Mouse (Mus musculus): Measurements from ENCODE around the gene Dedd2. TPM values are rescaled to one million over a fixed set of nuclear protein-coding genes. Genes with fewer than 3 reads are reported as not detected.

The Dedd2 gene
- total RNA-seq, 4 experiments from 2014 or later: 8.0 to 9.2 (median 8.6) TPM

DNA sequence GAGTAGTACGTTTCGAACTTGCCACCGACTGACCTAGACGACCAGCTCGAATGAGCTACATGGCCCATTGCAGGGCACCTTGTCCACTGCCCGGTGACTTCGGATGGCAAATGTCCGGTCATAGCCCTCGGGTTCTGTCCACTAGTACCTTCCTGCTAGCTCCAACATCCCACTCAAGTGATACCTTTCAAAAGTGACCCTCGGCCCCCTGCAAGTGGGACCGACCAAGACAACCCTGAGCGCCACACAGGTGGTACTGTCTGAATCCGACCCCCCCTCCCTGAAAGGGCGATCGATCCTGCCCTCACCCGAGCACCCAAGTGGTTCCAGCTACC, 1.0 kb downstream of the Dedd2 start:
- no peak for DNase-seq (ENCODE audit: low spot score in 2 of 2)

DNA sequence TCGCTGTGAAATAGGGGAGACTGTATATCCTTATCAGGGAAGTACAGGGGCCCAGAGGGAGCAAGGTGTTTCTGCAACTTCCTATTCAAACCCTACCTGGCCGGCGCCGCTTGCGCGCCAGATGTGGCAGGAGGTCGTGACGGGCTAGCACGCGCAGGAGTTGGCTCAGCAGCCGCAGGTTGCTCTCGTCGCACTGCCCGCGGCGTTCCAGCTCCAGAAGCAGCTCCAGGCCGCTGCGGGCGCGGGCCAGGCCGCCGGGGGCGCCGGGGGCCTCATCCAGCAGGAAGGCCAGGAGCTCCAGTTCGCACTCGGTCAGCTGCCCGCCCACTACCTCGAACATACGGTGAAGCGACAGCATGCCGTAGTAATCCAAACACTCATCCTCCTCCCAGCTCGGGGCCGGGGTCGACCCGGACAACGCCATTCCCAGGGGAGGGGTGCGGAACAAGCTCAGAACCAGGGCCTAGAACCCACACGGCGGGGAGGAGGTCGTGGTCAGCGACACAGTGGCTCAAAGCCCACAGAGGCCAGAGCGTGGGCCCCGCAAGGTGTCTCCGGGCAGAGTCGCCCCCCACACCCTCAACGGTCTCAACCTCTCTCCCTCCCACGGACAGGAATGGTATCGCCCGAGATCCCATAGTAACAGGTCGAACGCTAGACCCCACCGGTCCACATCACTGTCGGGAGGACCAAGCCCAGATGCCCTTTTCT, 1.6 kb downstream of the Dedd2 start:
- no peak for DNase-seq (ENCODE audit: low spot score in 2 of 2)

DNA sequence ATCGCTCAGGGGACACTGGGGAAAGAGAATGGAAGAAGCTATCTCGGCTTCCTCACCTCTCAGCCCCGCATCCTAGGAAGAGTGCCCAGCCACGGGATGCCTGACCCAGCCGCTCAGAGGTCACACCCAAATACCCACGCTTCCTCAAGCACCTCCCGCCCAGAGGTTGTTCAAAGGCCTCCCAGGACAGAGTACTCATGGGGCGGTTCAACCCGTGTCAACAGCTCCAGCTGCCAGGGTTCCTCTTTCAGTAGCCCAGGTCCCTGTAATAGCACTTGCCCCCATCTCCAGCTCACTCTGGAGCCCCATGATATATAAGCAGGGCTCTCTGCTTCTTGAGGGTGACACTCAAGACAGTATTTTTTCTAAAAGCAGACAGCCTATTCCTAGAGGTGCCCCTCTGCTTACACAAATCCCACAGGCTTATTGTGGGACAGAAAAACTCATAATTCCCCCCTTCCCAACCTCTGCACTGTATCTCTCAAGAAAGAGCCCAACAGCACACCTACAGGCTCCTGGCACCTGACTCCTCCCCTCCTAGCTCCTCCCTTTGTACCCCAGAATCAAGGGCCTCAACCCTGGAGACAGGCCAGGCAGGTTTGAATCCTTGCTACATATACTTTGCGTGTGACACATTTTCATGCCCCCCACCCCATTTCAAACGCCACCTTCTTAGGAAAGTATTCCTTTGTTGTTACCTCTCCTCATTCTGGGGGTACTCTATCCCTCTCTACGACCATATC, 2.6 kb downstream of the Dedd2 start:
- no peak for DNase-seq (ENCODE audit: low spot score in 2 of 2)

DNA sequence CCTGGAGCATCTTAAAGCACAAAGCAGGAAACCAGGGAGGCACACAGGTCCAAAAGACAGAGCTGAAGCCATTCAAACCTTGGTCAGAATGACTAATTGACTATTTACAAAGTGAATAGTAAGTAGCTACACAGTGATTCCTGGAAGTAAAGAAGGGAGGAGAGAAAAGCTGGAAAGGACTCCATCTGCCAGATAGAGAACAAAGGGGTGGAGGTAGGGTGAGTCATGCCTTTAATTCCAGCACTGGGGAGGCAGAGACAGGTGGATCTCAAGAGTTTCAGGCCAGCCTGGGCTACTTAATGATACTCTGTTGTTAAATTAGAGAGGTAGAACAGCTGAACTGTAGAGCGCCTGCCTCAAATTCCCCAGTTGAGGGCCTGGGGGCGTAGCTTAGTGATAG, 6.2 kb downstream of the Dedd2 start:
- DNase-seq (ENCODE audit: low spot score in 2 of 2): no peak

DNA sequence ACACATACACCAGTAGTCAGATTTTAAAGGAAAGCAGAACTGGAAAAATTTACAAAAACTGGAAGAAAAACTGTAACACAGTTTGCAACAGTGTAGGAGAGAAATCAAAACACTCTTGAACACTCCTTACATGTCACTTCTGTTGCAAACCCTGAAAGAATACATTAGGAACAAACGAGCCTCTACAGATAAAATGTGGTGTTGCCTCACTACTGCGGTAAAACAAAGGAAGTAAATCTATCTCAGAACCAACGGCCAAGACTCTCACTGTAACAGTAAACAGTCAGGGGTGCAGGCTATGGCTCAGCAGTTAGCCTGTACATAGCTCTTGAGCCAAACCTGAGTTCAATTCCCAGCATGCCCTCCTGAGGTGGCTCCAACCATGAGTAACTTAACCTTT, 7.3 kb downstream of the Dedd2 start:
- no peak for DNase-seq (ENCODE audit: low spot score in 2 of 2)

DNA sequence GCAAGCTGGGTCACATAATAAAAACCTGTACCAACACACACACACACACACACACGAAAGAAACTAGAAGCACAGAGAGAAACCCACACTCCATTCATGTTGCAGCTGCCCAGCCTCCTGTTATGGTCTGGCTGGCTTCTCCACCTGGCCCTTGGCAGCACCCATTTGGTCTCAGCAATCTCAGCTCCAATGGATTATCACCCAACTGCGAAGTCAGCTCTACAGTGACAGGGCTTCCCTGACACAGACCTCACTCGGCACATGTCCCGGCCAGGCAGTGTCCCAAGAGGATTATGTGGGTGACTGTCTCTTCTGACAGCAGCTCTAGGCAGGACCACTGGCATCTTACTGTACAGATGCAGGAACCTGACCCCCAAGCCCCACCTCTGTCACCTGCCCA, 9.9 kb downstream of the Dedd2 start:
- DNase-seq (ENCODE audit: low spot score in 2 of 2): peak; percentile 76 to 86

DNA sequence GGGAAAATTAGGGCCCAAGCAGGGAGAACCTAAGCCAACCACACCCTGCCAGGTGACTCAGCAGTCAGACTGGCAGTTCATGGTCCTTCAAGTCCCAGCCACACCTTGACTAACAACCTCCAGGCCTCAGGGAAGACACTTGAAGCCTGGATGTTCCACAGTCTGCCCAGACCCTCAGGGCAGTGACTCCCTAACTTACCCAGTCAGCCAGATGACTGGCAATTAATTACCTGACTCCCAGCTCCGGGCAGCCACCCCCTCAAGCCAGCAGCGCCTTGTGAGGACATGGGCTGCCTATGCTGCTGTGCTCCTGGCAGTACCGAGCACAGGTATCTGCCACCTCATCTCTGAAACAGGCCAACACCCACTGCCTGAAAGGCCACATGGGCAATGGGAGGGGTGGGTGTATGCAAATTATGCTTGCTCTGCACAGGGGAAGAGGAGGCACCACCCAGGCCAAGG, 11.2 kb downstream of the Dedd2 start:
- no peak for DNase-seq (ENCODE audit: low spot score in 2 of 2)

DNA sequence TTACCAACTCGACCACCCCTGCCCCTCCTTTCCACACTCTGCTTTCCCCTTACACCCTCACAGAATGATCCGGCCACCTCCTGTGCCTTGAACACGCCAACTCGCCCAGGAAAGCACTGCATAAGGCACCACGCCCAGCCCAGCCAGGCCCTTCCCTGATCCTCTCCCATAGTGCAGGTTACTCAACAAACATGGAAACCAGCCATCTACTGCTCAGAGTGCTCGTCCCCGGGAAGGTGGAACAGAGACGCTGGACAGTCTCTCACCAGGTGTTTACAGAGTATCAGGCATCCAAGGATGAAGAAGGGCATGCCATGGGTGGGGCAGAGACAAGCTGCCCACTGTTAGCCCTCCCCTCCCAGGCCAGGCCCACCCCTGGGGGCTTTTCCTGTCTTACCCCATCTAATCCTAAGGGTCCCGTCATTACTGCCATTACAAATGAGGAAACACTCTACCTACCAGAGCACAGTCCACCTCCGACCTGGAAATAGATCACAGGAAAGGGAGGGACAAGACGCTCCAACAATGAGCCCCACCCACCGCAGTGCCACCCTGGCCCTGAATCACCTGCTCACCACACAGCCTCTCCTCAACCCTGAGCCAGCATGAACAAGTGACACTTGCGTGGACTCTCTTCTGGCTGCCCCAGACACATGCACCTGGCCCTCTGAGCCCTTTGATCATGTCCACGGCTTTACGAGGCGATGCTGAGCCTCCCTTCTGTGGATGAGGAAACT, 14.2 kb downstream of the Dedd2 start:
- DNase-seq (ENCODE audit: low spot score in 2 of 2): no peak

DNA sequence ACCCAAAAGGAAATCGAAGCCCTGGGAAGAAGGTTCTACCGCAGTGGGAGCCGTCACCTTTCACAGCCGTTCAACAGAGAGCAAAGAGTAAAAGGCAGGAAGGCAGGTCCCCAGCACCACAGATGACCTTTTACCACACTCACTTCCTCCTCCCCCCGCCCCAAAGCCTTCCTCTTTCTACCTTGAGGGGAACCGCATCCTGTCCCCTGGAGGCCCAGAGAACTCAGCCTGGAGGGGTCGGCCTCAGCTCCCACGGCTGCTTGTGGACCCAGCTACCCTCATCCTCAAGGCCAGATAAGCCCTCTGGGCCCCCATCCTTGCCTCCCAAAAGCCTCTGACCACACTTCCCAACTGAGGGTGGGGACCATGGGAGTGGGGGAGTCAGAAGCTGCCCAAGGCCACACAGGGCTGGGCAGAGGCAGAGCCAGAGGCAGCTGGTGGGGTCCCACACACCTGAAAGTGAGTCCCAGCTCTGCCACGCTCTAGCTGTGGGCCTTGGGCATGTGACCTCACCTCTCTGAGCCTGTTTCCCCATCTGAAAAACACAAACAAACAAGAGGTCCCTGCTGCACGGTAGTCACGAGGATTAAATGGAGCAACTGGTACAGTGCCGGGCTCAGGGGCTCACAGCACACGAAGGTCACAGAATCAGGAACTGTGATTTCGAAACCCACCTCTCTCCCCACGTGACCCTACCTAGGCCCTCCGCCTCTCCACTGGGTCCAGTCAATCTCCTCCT, 14.9 kb downstream of the Dedd2 start:
- DNase-seq (ENCODE audit: low spot score in 2 of 2): no peak

DNA sequence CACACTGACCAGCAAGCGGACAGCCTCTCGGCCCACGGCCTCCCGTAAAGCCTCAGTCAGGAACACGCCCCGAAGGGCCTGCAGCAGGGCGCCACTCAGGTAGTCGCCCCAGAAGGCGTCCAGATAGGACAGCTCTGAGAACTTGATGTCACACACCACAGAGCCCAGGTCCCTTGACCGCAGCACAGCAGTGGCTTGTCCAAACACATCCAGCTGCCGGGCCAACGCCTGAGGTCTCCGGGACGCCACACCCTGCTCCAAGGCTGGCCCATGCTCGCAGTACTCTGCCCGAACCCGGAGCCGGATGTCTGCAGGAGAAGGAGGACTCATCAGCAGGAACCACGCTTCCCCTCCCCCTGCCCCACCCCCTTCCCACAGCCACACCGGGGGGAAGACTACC, 16.8 kb downstream of the Dedd2 start:
- no peak for DNase-seq (ENCODE audit: low spot score in 2 of 2)

DNA sequence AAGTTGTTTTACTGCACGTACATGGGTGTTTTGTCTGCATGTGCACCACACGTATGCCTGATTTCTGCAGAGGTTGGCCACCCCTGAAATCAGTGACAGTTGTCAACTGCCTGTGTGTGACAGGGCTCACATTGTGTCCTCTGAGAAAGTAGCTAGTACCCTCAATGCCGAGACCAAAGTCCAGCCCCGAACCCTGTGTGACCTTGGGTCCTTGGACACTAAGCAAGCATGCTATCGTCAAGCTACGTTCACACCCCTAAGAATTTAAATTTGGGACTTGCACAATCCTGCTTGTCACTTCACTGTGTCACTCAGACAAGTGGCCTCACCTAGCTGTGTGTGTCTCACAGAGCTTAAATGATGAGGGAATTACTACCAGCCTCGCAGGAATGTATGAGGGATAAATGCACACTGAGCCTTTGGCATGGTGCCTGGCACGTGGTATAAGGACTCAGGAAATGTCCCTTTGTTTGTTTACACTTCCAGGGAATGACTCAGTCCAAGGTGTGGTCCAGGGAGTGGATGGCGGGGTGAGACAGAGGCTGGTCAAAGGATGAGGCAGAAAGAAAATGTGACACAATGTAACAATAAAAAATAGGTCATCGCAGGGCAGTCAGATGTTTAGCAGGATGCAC, 22.9 kb downstream of the Dedd2 start:
- DNase-seq (ENCODE audit: low spot score in 2 of 2): no peak

DNA sequence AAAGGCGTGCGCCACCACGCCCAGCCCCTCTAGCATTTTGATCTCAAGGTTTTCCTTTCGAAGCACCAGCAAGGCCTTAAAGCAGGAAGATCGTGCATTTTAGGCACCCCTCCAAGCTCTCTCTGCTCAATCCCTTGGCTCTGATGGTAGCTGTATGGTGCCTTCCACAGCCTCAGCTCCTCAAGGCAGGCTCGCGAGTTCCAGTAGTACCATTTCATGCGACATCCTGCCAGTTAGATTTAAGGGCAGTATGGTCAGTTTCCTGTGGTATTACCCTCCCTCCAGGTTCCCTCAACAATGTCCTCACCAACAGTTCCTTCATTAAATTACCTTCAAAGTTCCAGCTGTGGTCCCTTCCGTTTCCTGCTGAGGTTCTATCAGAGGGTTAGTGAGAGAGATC, 24.3 kb downstream of the Dedd2 start:
- no peak for DNase-seq (ENCODE audit: low spot score in 2 of 2)

DNA sequence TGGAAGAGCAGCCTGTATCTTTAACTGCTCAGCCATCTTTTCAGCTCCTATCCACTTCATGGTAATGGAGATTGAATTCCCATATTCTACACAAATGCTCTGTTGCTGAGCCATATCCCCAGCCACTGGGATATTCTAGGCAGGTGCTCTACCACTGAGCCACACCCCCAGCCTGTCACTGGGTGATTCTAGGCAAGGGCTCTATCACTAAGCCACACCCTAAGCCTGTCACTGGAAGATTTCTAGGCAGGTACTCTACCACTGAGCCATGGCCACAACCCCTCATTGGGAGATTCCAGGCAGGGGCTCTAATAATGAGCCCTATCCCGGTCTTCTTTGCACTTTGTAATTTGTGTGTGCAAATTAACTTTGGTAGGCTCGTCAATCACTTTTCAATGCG, 25.3 kb downstream of the Dedd2 start:
- DNase-seq (ENCODE audit: low spot score in 2 of 2): no peak

DNA sequence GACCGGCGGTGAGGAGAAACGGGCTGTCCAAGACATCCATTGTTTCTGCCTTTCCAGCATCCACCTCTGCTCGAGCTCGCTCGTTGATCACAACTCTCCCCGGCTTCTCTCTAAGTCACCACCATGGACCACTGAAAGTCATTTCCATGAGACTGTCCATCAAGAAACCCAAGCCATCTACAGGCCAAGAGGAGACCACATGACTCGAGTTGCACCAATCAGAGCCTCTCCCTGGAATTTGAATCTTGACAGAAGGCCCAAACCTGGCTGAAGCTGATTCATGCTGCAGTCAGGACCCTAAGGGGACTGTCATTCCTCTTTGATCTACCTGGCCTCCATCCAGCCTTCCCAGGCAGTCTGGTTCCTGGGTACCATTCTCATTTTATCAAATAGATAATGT, 28.3 kb downstream of the Dedd2 start:
- DNase-seq (ENCODE audit: low spot score in 2 of 2): no peak

DNA sequence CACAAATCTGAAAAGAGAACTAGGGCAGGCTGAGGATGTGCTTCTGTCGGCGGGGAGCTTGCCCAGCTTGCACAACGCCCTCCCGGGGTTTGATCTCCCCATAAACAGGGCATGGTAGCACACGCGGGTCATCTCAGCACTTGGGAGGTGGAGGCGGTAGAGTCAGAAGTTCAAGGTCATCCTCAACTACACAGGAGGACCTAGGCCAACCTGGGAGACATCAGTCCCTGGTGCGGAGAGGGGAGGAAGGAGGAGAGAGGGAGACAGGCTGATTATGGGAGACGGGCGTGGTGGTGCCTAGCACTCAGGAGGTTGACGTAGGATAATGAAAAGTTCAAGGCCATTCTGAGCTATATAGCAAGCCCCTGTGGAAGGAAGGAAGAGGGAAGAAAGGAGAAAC, 29.6 kb downstream of the Dedd2 start:
- no peak for DNase-seq (ENCODE audit: low spot score in 2 of 2)

DNA sequence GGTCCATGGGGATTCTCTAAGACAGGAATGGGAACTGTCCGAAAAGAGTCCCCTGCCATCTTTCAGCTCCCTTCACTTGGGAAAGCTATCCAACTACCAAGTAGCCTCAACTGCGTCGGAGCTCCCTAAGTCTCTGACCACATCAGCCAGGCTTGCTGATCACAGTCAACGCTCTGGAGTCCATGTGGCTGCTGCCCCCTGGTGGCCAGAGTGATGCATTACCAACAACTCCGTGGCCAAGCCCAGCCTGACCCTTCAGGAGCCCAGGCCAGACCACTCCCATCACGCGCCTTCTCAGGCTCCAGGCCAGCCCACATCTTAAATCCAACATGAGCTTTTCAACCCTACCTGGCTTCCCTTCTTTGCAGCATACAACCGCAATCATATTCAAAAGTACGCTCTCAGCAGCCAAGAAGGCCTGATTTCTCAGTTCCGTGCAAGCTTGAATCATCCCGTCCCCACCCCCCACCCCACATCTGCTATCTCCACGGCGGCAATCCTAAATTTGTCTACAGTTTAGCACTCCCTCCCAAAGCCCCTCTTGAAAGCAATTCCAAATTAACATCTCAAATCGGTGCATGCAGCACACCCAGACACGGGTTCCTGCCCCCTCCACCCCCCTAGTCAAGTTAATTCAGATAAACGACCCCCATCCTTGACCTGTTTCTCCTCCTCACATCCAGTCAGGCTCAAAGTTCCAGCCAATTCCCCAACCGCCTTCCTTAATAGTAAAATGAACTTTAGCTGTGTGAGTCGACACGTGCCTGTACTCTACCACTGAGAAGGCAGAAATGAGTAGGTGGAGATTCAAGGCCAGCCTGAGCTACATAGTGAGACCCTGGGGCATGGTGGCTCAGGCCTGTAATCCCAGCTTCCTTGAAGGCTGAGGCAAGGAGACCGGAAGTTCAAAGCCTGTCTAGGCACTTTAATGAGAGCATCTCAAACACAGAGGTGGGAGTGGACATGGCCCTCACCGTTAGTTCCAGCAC, 32.5 kb downstream of the Dedd2 start:
- peak; percentile 63 to 73 for DNase-seq (ENCODE audit: low spot score in 2 of 2)

DNA sequence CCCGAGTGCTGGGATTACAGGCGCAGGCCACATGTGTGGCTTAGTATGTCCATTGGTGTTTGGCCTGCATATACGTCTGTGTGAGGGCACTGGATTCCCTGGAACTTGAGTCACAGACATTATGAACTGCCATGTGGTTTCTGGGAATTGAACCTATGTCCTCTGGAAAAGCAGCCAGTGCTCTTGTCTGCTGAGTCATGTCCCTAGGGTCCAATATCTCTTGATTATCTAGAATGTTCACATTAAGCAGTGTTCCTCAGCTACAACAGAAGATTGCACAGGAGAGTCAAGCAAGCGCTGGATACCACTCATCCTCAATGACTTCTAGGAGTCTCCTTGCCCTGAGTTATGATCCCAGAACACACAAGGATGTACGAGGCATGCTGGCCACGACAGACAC, 36.3 kb downstream of the Dedd2 start:
- DNase-seq (ENCODE audit: low spot score in 2 of 2): no peak

DNA sequence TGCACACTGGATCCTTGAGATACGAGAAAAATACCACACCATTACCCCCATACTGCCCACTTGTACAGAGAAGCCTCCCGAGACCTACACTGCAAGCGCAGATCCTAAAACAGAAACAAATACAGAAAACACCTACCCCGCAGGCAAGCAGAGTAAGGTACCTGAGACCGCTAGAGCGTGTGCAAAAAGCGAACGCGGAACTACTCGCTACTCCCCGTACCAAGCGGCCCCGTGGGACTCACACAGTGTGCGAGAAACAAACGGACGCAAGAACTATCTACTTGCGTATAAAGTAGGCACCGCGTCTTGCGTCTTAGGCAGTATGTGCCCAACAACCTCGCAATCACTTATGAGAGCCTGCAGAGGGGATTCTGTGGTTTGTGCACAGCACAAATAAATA, 38.6 kb downstream of the Dedd2 start:
- no peak for DNase-seq (ENCODE audit: low spot score in 2 of 2)

DNA sequence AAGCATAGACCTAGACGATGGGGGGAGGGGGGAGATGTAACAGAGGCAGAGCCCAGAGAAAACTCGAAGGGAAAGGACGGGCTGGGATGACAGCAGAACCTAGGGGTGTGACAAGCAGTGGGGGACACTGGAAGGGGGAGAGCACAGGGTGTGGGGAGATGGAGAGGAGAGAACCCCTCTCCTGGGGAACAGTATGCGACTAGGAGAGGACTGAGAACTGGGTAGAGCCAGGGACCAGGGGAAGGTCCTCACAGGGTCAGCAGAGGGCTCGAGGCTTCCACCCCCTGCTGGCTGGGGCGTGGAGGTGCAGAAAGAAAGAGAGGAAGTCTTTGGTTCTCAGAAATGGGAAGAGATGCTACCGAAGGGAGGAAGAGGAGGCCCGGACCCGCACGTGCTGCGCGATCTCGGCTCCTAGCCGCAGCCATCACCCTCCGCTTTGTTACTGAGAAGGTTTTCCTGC, 39.1 kb downstream of the Dedd2 start:
- DNase-seq (ENCODE audit: low spot score in 2 of 2): no peak

DNA sequence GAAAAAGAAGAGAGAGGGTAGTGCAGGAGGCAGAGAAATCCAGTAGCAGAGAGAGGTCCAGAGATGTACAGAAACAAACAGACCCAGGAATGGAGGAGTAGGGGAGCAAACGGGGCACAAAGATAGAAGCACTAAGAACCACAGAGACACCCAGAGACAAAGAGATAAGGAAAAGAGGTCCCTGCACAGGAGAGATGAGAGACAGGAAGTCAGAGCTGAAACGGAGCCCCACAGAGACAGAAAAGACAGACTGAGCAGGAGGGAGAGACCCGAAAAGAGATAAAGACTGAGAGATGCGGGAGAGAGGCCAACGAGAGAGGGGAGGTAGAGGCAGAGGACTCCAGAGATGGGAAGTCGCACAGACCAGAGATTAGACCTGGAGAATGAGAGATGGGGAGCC, 39.9 kb downstream of the Dedd2 start:
- DNase-seq (ENCODE audit: low spot score in 2 of 2): no peak

Measured in gastrocnemius, adult 8-10 months (tissue).